Mouse (Mus musculus): ENCODE measurements at regions not wholly inside any gene's neighbourhood (a gene's known extent, or its start where the extent isn't known, plus 50 kb on each side); places are given as distances from the start of the nearest gene placed in this dataset.

- TF ChIP-seq CTCF (IDR thresholded peaks at IDR 0.05; ENCODE audit: low read depth) (no peak), EP300 (IDR thresholded peaks at IDR 0.05; ENCODE audit: low read depth) (no peak)
These were observed 173.8 kb downstream of the Slc30a10 start for GRCm38 (mm10) chr1:185628401-185628800.
